ENCODE assay signal across 21 mouse cellular contexts in the genomic region with DNA sequence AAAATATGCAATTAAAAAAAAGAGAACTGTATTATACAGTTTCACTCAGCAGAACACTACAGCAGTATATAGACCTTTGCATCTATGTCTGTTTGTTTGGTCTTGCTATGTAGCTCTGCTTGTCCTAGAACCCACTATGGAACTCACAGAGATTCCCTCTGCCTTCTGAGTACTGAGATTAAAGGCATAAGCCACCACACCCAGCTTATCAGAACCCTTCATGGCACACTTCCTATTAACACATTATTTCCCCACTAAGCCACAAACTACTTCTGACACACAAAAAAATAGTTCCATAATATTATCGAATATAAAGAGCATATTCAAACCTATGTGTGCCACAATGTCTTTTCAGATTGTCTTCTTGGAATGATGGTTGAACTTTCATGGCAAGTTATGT. TPM values are rescaled to one million over a fixed set of nuclear protein-coding genes. Genes with fewer than 3 reads are reported as not detected.
A peak's percentile ranks its signal among the peaks of the same experiment; 100 is the strongest.
DNase-seq lines count a peak whose midpoint lies in the region; ATAC-seq and TF ChIP-seq lines count a peak whose summit lies in the region.
"Had no signal": no experiment of that assay in that cellular context is flagged by ENCODE, and none has a peak within 500 bp of the region (broad histone marks: within the 10 kb centered on the region; RNA-seq: fewer than 3 reads in every experiment).

No protein-coding gene starts in this region.

- H3K4me1 ChIP-seq in liver, postnatal 0 days (ENCODE audit: insufficient read depth) = no peaks in the 10 kb centered on the region
- no peaks in the 10 kb centered on the region for H3K4me1 ChIP-seq in midbrain, embryonic 16.5 days (ENCODE audit: control insufficient read depth, insufficient read depth, low read length)
- H3K4me1 ChIP-seq: embryonic facial prominence, embryonic 10.5 days; embryonic facial prominence, embryonic 12.5 days; forebrain, embryonic 13.5 days; forebrain, embryonic 15.5 days had no signal

- no peak for TF ChIP-seq EP300 in liver, postnatal 0 days (IDR thresholded peaks at IDR 0.05; ENCODE audit: low read depth)

- no peak overlapping the region for H3K9ac ChIP-seq in liver, postnatal 0 days (replicated peaks)
- H3K9ac ChIP-seq in midbrain, embryonic 16.5 days (ENCODE audit: low read depth, low read length) = no peak overlapping the region
- H3K9ac ChIP-seq: embryonic facial prominence, embryonic 12.5 days; forebrain, embryonic 13.5 days; forebrain, embryonic 15.5 days; forebrain, postnatal 0 days had no signal

- no peaks in the 10 kb centered on the region for H3K36me3 ChIP-seq in liver, postnatal 0 days (replicated peaks; ENCODE audit: insufficient read depth, low read length)
- no peaks in the 10 kb centered on the region for H3K36me3 ChIP-seq in midbrain, embryonic 16.5 days (ENCODE audit: control insufficient read depth, insufficient read depth, low read length)
- H3K36me3 ChIP-seq: embryonic facial prominence, embryonic 10.5 days; embryonic facial prominence, embryonic 12.5 days; forebrain, embryonic 15.5 days had no signal

- peak; percentile 52 for ATAC-seq in megakaryocyte progenitor cell, adult 5-6 weeks (replicated peaks; ENCODE audit: poor library complexity)
- no peak for ATAC-seq in liver, postnatal 0 days
- no peak for ATAC-seq in midbrain, embryonic 16.5 days
- ATAC-seq: forebrain, embryonic 13.5 days; forebrain, embryonic 15.5 days; forebrain, postnatal 0 days had no signal

- H3K4me2 ChIP-seq in liver, postnatal 0 days (ENCODE audit: low read depth, low read length) = no peak overlapping the region
- no peak overlapping the region for H3K4me2 ChIP-seq in midbrain, embryonic 16.5 days (ENCODE audit: low read length)
- H3K4me2 ChIP-seq: embryonic facial prominence, embryonic 12.5 days; forebrain, embryonic 13.5 days; forebrain, embryonic 15.5 days had no signal

- DNase-seq in 416B (ENCODE audit: low read depth) (peak; percentile 33), MEL-GATA-1-ER (ENCODE audit: extremely low read depth, low read depth) (peak; percentile 18)
- no peak for DNase-seq in liver, postnatal 0 days
- no peak for DNase-seq in kidney, postnatal 10 days
- DNase-seq: adrenal gland, adult 2 months; adrenal gland, postnatal 10 days; adrenal gland, postnatal 25 days; cerebellum, adult 11 months; cerebellum, adult 18-20 months; cerebellum, adult 8-10 months; cerebellum, adult 9-11 months; cerebellum, postnatal 14 days; cerebellum, postnatal 36 days; forebrain, postnatal 0 days had no signal

- H3K27ac ChIP-seq in liver, postnatal 0 days (ENCODE audit: low read depth) = no peak overlapping the region
- H3K27ac ChIP-seq in midbrain, embryonic 16.5 days (ENCODE audit: low read length) = no peak overlapping the region
- H3K27ac ChIP-seq: embryonic facial prominence, embryonic 10.5 days; embryonic facial prominence, embryonic 12.5 days; forebrain, embryonic 13.5 days; forebrain, embryonic 15.5 days had no signal

- H3K4me3 ChIP-seq in liver, postnatal 0 days (ENCODE audit: low read depth, low read length) = no peak overlapping the region
- no peak overlapping the region for H3K4me3 ChIP-seq in midbrain, embryonic 16.5 days (ENCODE audit: low read depth, low read length)
- H3K4me3 ChIP-seq: embryonic facial prominence, embryonic 10.5 days; embryonic facial prominence, embryonic 12.5 days; forebrain, embryonic 13.5 days; forebrain, embryonic 15.5 days had no signal

- WGBS in liver, postnatal 0 days (ENCODE audit: insufficient replicate concordance) = 63% methylated on average over 1 of the region's 1 CpGs
- 86% methylated on average over 1 of the region's 1 CpGs for WGBS in midbrain, embryonic 16.5 days

- no peak for TF ChIP-seq CTCF in liver, postnatal 0 days (IDR thresholded peaks at IDR 0.05; ENCODE audit: low read depth)

- no peaks in the 10 kb centered on the region for H3K27me3 ChIP-seq in liver, postnatal 0 days (ENCODE audit: insufficient read depth, low read length)
- H3K27me3 ChIP-seq in midbrain, embryonic 16.5 days (ENCODE audit: control insufficient read depth, insufficient read depth, low read depth, low read length) = no peaks in the 10 kb centered on the region
- H3K27me3 ChIP-seq: embryonic facial prominence, embryonic 12.5 days; forebrain, embryonic 13.5 days; forebrain, embryonic 15.5 days had no signal

- H3K9me3 ChIP-seq in liver, postnatal 0 days (ENCODE audit: low read length) = no peaks in the 10 kb centered on the region
- H3K9me3 ChIP-seq in midbrain, embryonic 16.5 days (replicated peaks; ENCODE audit: control insufficient read depth, low read length, poor library complexity, severe bottlenecking) = no peaks in the 10 kb centered on the region
- H3K9me3 ChIP-seq: embryonic facial prominence, embryonic 10.5 days; embryonic facial prominence, embryonic 12.5 days; forebrain, embryonic 15.5 days had no signal

RNA-seq across cellular contexts. Expression of a gene that starts 42.5 kb away (rescaled TPM):
- total RNA-seq in megakaryocyte progenitor cell, adult 5-6 weeks (2015) = not detected in 2 replicates
- not detected in 2 replicates for total RNA-seq in megakaryocyte progenitor cell, adult 5-6 weeks (2017)
- polyA plus RNA-seq in liver, postnatal 0 days (2015; fragmentation: Nextera tagmentation; extraction: Ambion mirVana) = not detected in 2 replicates
- 0.45 and 0.73 TPM in 2 replicates for polyA plus RNA-seq in midbrain, embryonic 16.5 days (2015; fragmentation: Nextera tagmentation; extraction: Ambion mirVana)
- total RNA-seq: adrenal gland, adult 2 months; adrenal gland, postnatal 10 days; adrenal gland, postnatal 25 days had no signal
- polyA plus RNA-seq: adrenal gland, adult 2 months; forebrain, embryonic 11.5 days; forebrain, embryonic 13.5 days had no signal

Comparison
In these comparisons a context has a peak if more than half of its experiments do, and no peak if none do; other contexts are left out.
1. DNase-seq: peak in 416B (single experiment) and MEL-GATA-1-ER (single experiment); none in liver, postnatal 0 days (single experiment) and kidney, postnatal 10 days (single experiment).